Comparison of ENCODE assay signal across 14 mouse cellular contexts in genomic region chr1:39839217-39839616, GRCm38 (mm10). TPM values are rescaled to one million over a fixed set of nuclear protein-coding genes. Genes with fewer than 3 reads are reported as not detected.
DNase-seq lines count a peak whose midpoint lies in the region; ATAC-seq lines count a peak whose summit lies in the region.
"Had no signal": no experiment of that assay in that cellular context is flagged by ENCODE, and none has a peak within 500 bp of the region (broad histone marks: within the 10 kb centered on the region; RNA-seq: fewer than 3 reads in every experiment).

No protein-coding gene starts in this region.

- peaks cover 6% of the 10 kb centered on the region; the same call in 1 of the 2 replicates for H3K4me1 ChIP-seq in lung, embryonic 16.5 days (replicated peaks; ENCODE audit: control insufficient read depth, insufficient read depth, low read length)
- H3K4me1 ChIP-seq in forebrain, embryonic 16.5 days (replicated peaks; ENCODE audit: control insufficient read depth, insufficient read depth, low read length), result peaks cover 13% of the 10 kb centered on the region
- peaks cover 10% of the 10 kb centered on the region for H3K4me1 ChIP-seq in liver, embryonic 16.5 days (ENCODE audit: control insufficient read depth, low read depth, low read length)
- H3K4me1 ChIP-seq in kidney, embryonic 14.5 days (ENCODE audit: control insufficient read depth, insufficient read depth, low read length), result no peaks in the 10 kb centered on the region

- peak; percentile 45; the same call in 1 of the 2 replicates for ATAC-seq in lung, embryonic 16.5 days (ENCODE audit: low read depth)
- ATAC-seq in forebrain, embryonic 16.5 days, result peak; percentile 61
- ATAC-seq in liver, embryonic 16.5 days (ENCODE audit: low read depth), result no peak
- ATAC-seq in cerebellum, adult (ENCODE audit: insufficient number of reproducible peaks, low FRiP score, low TSS enrichment), result no peak
- no peak for ATAC-seq in kidney, embryonic 14.5 days (ENCODE audit: low FRiP score, low TSS enrichment)

- WGBS in lung, embryonic 16.5 days, result 50% methylated on average over 10 of the region's 10 CpGs
- 37% methylated on average over 10 of the region's 10 CpGs for WGBS in forebrain, embryonic 16.5 days
- 46% methylated on average over 10 of the region's 10 CpGs for WGBS in liver, embryonic 16.5 days (ENCODE audit: insufficient replicate concordance)
- 63% methylated on average over 10 of the region's 10 CpGs for WGBS in kidney, embryonic 14.5 days

- H3K27ac ChIP-seq in lung, embryonic 16.5 days (ENCODE audit: low read length), result no peak overlapping the region
- H3K27ac ChIP-seq in forebrain, embryonic 16.5 days (ENCODE audit: low read length), result peak overlapping the region; percentile 77
- H3K27ac ChIP-seq in liver, embryonic 16.5 days (ENCODE audit: low read length), result no peak overlapping the region
- H3K27ac ChIP-seq in kidney, embryonic 14.5 days (ENCODE audit: low read depth, low read length), result no peak overlapping the region
- H3K27ac ChIP-seq: embryonic facial prominence, embryonic 12.5 days had no signal

- no peak for DNase-seq in lung, postnatal 14 days
- DNase-seq in left cerebral cortex, adult 8-10 months (ENCODE audit: low spot score in 2 of 2), result no peak
- no peak for DNase-seq in adrenal gland, adult 2 months
- DNase-seq: heart, postnatal 14 days; right cerebral cortex, postnatal 14 days had no signal

- no peak overlapping the region for H3K4me2 ChIP-seq in lung, embryonic 16.5 days (ENCODE audit: low read depth, low read length)
- no peak overlapping the region for H3K4me2 ChIP-seq in forebrain, embryonic 16.5 days (ENCODE audit: low read length)
- peak overlapping the region; percentile 3; the same call in 1 of the 2 replicates for H3K4me2 ChIP-seq in liver, embryonic 16.5 days (ENCODE audit: low read depth, low read length)
- H3K4me2 ChIP-seq in kidney, embryonic 14.5 days (replicated peaks; ENCODE audit: low read depth, low read length), result no peak overlapping the region
- H3K4me2 ChIP-seq: embryonic facial prominence, embryonic 12.5 days had no signal

- no peaks in the 10 kb centered on the region for H3K27me3 ChIP-seq in lung, embryonic 16.5 days (ENCODE audit: control insufficient read depth, insufficient read depth, low read depth, low read length)
- H3K27me3 ChIP-seq in forebrain, embryonic 16.5 days (replicated peaks; ENCODE audit: control insufficient read depth, insufficient read depth, low read length), result no peaks in the 10 kb centered on the region
- no peaks in the 10 kb centered on the region for H3K27me3 ChIP-seq in liver, embryonic 16.5 days (ENCODE audit: control insufficient read depth, insufficient read depth, low read depth, low read length)
- H3K27me3 ChIP-seq in kidney, embryonic 14.5 days (ENCODE audit: control insufficient read depth, insufficient read depth, low read length), result no peaks in the 10 kb centered on the region
- H3K27me3 ChIP-seq: embryonic facial prominence, embryonic 12.5 days had no signal

- no peaks in the 10 kb centered on the region for H3K9me3 ChIP-seq in lung, embryonic 16.5 days (ENCODE audit: control insufficient read depth, low read length)
- no peaks in the 10 kb centered on the region for H3K9me3 ChIP-seq in forebrain, embryonic 16.5 days (ENCODE audit: control insufficient read depth, low read length)
- H3K9me3 ChIP-seq in liver, embryonic 16.5 days (replicated peaks; ENCODE audit: control insufficient read depth, low read length), result no peaks in the 10 kb centered on the region
- no peaks in the 10 kb centered on the region for H3K9me3 ChIP-seq in kidney, embryonic 14.5 days (ENCODE audit: control insufficient read depth, low read length)

- H3K36me3 ChIP-seq in lung, embryonic 16.5 days (ENCODE audit: control insufficient read depth, insufficient read depth, low read length), result no peaks in the 10 kb centered on the region
- no peaks in the 10 kb centered on the region for H3K36me3 ChIP-seq in forebrain, embryonic 16.5 days (ENCODE audit: control insufficient read depth, insufficient read depth)
- no peaks in the 10 kb centered on the region for H3K36me3 ChIP-seq in liver, embryonic 16.5 days (ENCODE audit: control insufficient read depth, insufficient read depth)
- no peaks in the 10 kb centered on the region for H3K36me3 ChIP-seq in kidney, embryonic 14.5 days (ENCODE audit: control insufficient read depth, insufficient read depth, low read length)
- H3K36me3 ChIP-seq: embryonic facial prominence, embryonic 12.5 days had no signal

- H3K4me3 ChIP-seq in lung, embryonic 16.5 days (ENCODE audit: low read length), result no peak overlapping the region
- H3K4me3 ChIP-seq in forebrain, embryonic 16.5 days (replicated peaks; ENCODE audit: low read length), result no peak overlapping the region
- no peak overlapping the region for H3K4me3 ChIP-seq in liver, embryonic 16.5 days (ENCODE audit: low read depth, low read length)
- no peak overlapping the region for H3K4me3 ChIP-seq in kidney, embryonic 14.5 days (ENCODE audit: low read length)
- H3K4me3 ChIP-seq: embryonic facial prominence, embryonic 12.5 days had no signal

- no peak overlapping the region for H3K9ac ChIP-seq in lung, embryonic 16.5 days (ENCODE audit: low read length)
- H3K9ac ChIP-seq in forebrain, embryonic 16.5 days (replicated peaks; ENCODE audit: low read depth, low read length), result no peak overlapping the region
- H3K9ac ChIP-seq in liver, embryonic 16.5 days (ENCODE audit: low read depth, low read length), result no peak overlapping the region
- no peak overlapping the region for H3K9ac ChIP-seq in kidney, embryonic 14.5 days (ENCODE audit: low read depth, low read length)
- H3K9ac ChIP-seq: embryonic facial prominence, embryonic 12.5 days had no signal

RNA-seq across cellular contexts. Expression of gene Gm3646, which starts 34.1 kb away (rescaled TPM):
- polyA plus RNA-seq in lung, embryonic 16.5 days (2015; fragmentation: Nextera tagmentation; extraction: Ambion mirVana), result not detected in 2 replicates
- not detected in 2 replicates for polyA plus RNA-seq in forebrain, embryonic 16.5 days (2015; fragmentation: Nextera tagmentation; extraction: Ambion mirVana)
- not detected in 2 replicates for polyA plus RNA-seq in liver, embryonic 16.5 days (2015; fragmentation: Nextera tagmentation; extraction: Ambion mirVana)
- polyA plus RNA-seq in kidney, embryonic 14.5 days (2014; fragmentation: Nextera tagmentation; extraction: Ambion mirVana), result not detected in 2 replicates
- not detected for total RNA-seq in left cerebral cortex, adult 8-10 months (2022)
- total RNA-seq in adrenal gland, adult 2 months (2021), result not detected
- not detected in 2 replicates for polyA plus RNA-seq in adrenal gland, adult 2 months (2012; rRNA removed)
- total RNA-seq: adrenal gland, postnatal 4 days; layer of hippocampus, postnatal 36 days; megakaryocyte-erythroid progenitor cell, adult 5-6 weeks had no signal
- polyA plus RNA-seq: embryonic facial prominence, embryonic 12.5 days had no signal

Comparison
In these comparisons a context has a peak if more than half of its experiments do, and no peak if none do; other contexts are left out.
1. ATAC-seq: peak in lung, embryonic 16.5 days (single experiment) and forebrain, embryonic 16.5 days (single experiment); none in liver, embryonic 16.5 days (single experiment), cerebellum, adult (single experiment) and kidney, embryonic 14.5 days (single experiment).